Mouse (Mus musculus): ENCODE measurements around the gene Tas2r123.

Gene Tas2r123

GRCm38 (mm10) chr6:132846842-132847241, at the start of gene Tas2r123:
TSS of gene Tas2r123 (plus strand) at chr6:132847142.
- DNase-seq (ENCODE audit: low read depth, low spot score) = no peak

GRCm38 (mm10) chr6:132802518-132802917, 44.4 kb upstream of the Tas2r123 start, which contains the start of gene Tas2r117:
TSS of gene Tas2r117 (plus strand) at chr6:132802818.
- DNase-seq (ENCODE audit: low read depth, low spot score) = no peak

GRCm38 (mm10) chr6:132855138-132855537, 8.2 kb downstream of the Tas2r123 start, which contains the start of gene Tas2r116:
TSS of gene Tas2r116 (plus strand) at chr6:132855438.
- no peak for DNase-seq (ENCODE audit: low read depth, low spot score)

- DNase-seq (ENCODE audit: low read depth, low spot score) = no peak
These were observed 20.8 kb downstream of the Tas2r123 start, which contains the start of gene Tas2r110 for GRCm38 (mm10) chr6:132867708-132868107. TSS of gene Tas2r110 (plus strand) at chr6:132868008.

- DNase-seq (ENCODE audit: low read depth, low spot score) = no peak
These were observed 45.8 kb downstream of the Tas2r123 start, which contains the start of gene Tas2r113 for GRCm38 (mm10) chr6:132892711-132893110. TSS of gene Tas2r113 (plus strand) at chr6:132893011.
